Mouse (Mus musculus) cerebellum, adult 9-10 months (tissue): Measurements from ENCODE around the gene Naip2.

ENCODE experiments used
- DNase-seq: peaks from one replicate; pipeline ENCODE4 v3.0.0; 2022

The Naip2 gene

DNA sequence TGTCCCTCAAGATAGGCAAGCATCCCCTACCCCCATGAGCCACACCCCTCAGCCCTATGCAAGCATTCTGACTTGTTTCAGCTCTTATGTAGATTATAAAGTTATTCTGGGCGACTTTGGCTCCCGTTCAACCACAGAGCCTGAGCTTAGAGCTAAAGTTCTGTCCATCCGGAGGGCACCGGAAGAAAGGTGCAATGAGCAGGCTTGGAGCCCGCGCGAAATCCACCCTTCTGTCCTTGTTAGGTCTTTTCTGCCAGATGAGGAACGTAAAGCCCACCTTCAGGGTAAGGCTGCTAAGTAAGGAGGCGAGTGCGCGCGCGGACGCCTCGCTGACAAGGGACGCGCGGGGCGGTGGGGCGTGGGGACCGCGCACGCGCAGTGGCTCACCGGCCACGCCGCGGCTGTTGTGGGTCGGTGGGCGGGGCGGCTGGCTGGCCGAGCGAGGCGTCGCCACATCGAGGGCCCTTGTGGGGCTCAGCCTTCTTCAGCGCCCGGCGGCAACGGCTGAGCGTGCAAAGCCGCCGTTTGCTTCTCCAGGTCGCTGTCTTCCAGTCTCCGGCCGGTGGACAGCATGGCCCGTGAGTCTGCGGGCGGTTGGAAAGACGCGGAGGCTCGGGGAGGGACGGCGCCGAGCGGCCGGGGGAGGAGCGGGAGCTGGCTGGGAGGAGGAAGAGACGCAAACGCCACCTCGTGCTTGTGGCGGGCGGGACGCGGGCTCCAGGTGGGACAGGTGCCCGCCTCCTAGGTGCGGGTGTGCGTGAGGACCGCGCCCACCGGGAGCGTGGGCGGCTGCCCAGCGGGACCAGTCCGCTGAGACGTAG, 94.0 kb downstream of the Naip2 start, which contains the start of gene Serf1:
Serf1 (plus strand) TSS at position 361 of the 821 bp plus-strand sequence.
- peak; percentile 79 for DNase-seq

DNA sequence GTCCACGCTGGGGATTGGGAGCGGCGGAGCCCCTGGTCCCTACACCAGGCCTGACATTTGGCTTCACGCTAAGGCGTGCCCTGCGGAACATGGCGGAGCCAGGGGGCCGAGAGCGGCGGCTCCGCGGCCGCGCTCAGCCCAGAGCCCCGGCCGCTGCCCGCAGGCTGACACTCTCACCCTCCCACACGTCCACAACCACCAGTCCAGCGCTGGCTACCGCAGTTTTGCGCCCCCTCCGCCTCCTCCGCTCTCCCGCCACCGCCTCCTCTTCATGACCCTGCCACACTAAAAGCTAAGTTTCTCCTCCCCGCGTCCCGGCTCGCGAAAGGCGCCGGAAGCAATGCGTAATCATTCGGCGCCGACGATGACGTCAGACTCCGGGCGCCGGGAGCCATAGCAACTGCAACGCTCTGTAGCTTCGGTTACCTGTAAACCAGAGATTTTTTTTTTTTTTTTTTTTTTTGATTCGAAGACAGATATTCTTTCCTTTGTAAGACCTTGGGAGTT, 98.1 kb downstream of the Naip2 start, which contains the start of gene Bdp1:
Bdp1 (minus strand) TSS at position 323 of the 507 bp plus-strand sequence.
- peak; percentile 92 for DNase-seq

DNA sequence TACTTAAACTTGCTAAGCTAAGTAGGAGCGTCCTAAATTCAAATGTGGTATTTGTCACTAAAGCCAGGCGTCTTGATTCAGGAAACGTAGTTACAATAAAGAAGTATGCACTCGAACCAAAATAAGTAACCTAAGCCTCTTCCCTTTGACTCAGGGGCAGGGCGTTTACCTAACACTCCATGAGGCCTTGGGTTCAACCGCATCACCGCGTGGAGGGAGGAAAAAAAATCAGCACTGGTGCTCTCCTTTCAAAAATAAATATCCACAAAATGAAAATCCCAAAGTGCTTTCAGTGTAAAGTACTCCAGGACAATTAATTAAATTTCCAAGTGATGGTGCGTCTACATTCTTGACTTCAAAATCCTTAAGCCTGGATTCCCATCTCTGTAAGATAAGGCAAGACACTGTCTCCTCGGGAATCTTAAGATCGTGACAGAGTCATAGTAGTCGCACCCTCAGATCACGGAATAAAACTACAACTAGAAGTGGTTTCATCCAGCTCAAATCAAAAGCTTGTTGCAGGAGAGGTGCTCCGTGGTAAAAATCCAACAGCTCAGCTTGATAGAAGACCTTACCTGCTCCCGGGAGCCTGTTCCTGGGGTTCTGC, 98.7 kb downstream of the Naip2 start:
- DNase-seq: peak; percentile 35

DNA sequence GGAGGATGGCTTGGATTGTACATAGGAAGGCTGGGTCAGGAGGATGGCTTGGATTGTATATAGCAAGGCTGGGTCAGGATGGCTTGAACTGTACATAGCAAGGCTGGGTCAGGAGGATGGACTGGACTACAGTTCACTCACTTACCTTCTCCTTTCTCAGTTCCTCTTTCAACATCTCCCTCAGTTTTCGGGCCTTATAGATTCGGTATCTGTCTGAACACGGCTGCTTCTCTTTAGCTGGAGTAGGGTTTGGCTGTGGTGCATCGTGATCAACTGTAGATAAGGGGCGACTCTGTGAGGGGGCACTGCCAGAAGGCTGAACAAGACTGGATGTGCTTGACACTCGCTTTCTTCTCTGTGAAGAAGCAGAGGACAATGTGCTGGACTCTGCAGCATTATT, 103.1 kb downstream of the Naip2 start:
- no peak for DNase-seq
